ENCODE assay signal across 21 mouse cellular contexts in genomic region chr1:86076565-86076964, GRCm38 (mm10). TPM values are rescaled to one million over a fixed set of nuclear protein-coding genes. Genes with fewer than 3 reads are reported as not detected.
DNase-seq lines count a peak whose midpoint lies in the region; ATAC-seq lines count a peak whose summit lies in the region.
"Had no signal": no experiment of that assay in that cellular context is flagged by ENCODE, and none has a peak within 500 bp of the region (broad histone marks: within the 10 kb centered on the region; RNA-seq: fewer than 3 reads in every experiment).

No protein-coding gene starts in this region.

- ATAC-seq in frontal cortex, adult (ENCODE audit: low TSS enrichment): peak; percentile 77; the same call in 1 of the 2 replicates
- ATAC-seq: activated CD4-positive, CD25-positive, alpha-beta regulatory T cell, adult 4 months; CD4-positive, CD25-positive, alpha-beta regulatory T cell, adult 4 months; Patski had no signal

- DNase-seq in frontal cortex, postnatal 25 days (ENCODE audit: low spot score in 2 of 2): no peak
- DNase-seq in brain, adult 2 months (ENCODE audit: low read depth, low spot score): peak; percentile 8
- no peak for DNase-seq in thymus, postnatal 0 days (ENCODE audit: low spot score)
- DNase-seq: adrenal gland, adult 2 months; adrenal gland, adult 8-10 months; adrenal gland, postnatal 10 days; adrenal gland, postnatal 14 days; adrenal gland, postnatal 25 days; adrenal gland, postnatal 36 days; B cell, adult 2 months; cerebellum, adult 11 months; cerebellum, adult 11-12 months; cerebellum, adult 18-20 months; cerebellum, adult 2 months had no signal

RNA-seq across cellular contexts. Expression of gene Psmd1, which starts 12.4 kb away (rescaled TPM):
- 125 and 128 TPM in 2 replicates for polyA plus RNA-seq in thymus, postnatal 0 days (2015; fragmentation: Nextera tagmentation; extraction: Ambion mirVana)

RNA-seq across cellular contexts. Expression of gene 2810459M11Rik, which starts 30.9 kb away (rescaled TPM):
- polyA plus RNA-seq in thymus, postnatal 0 days (2015; fragmentation: Nextera tagmentation; extraction: Ambion mirVana): 0.14 and 0.15 TPM in 2 replicates
- polyA plus RNA-seq: C2C12; CD4-positive, CD25-positive, alpha-beta regulatory T cell, adult 4 months; G1E; Patski had no signal

RNA-seq across cellular contexts. Expression of gene Htr2b, which starts 35.2 kb away (rescaled TPM):
- polyA plus RNA-seq in thymus, postnatal 0 days (2015; fragmentation: Nextera tagmentation; extraction: Ambion mirVana): 0.13 and 0.19 TPM in 2 replicates
- polyA plus RNA-seq: brain, embryonic 14.5 days; cerebellum, adult 2 months; G1E had no signal

RNA-seq across cellular contexts. Expression of gene Gm21972, which starts 56.9 kb away (rescaled TPM):
- polyA plus RNA-seq in thymus, postnatal 0 days (2015; fragmentation: Nextera tagmentation; extraction: Ambion mirVana): 0.34 and 0.45 TPM in 2 replicates
- polyA plus RNA-seq: activated CD4-positive, CD25-positive, alpha-beta regulatory T cell, adult 4 months; CD4-positive, CD25-positive, alpha-beta regulatory T cell, adult 4 months had no signal

RNA-seq across cellular contexts. Expression of gene Spata3, which starts 59.9 kb away (rescaled TPM):
- not detected in 2 replicates for polyA plus RNA-seq in thymus, postnatal 0 days (2015; fragmentation: Nextera tagmentation; extraction: Ambion mirVana)
- polyA plus RNA-seq: adrenal gland, adult 2 months; C2C12; CD4-positive, CD25-positive, alpha-beta regulatory T cell, adult 4 months; G1E; Patski had no signal
